Mouse (Mus musculus) heart, postnatal 0 days (tissue): Measurements from ENCODE around the gene Gpc5. TPM values are rescaled to one million over a fixed set of nuclear protein-coding genes. Genes with fewer than 3 reads are reported as not detected.

Experiments
- ATAC-seq: fragments of 200-750 bp; cut with Nextera tagmentation; 2 replicates; pipeline ENCODE4 v1.8.0; 2017; ENCODE audit warnings: low read depth, moderate number of reproducible peaks, moderate library complexity; ENCODE audit not compliant: insufficient read depth
- DNase-seq: peaks from one replicate; pipeline ENCODE4 v3.0.0-alpha.2; 2016; ENCODE audit warnings: low spot score
- H3K27ac ChIP-seq: fragments of 300-500 bp; sonication (generic); 2 replicates; pipeline ENCODE4 v1.5.1; 2014; ENCODE audit warnings: low read depth, mild to moderate bottlenecking
- H3K27me3 ChIP-seq: fragments of 300-500 bp; sonication (generic); 2 replicates; pipeline ENCODE4 v1.6.1; 2014; ENCODE audit warnings: low read length, mixed read lengths; ENCODE audit not compliant: control insufficient read depth, insufficient read depth
- H3K36me3 ChIP-seq: fragments of 300-500 bp; sonication (generic); replicated peaks from 2 replicates; pipeline ENCODE4 v1.6.1; 2014; ENCODE audit warnings: low read length, mixed read lengths; ENCODE audit not compliant: control insufficient read depth, insufficient read depth
- H3K4me1 ChIP-seq: fragments of 300-500 bp; sonication (generic); 2 replicates; pipeline ENCODE4 v1.6.1; 2014; ENCODE audit warnings: antibody characterized with exemption; ENCODE audit not compliant: control insufficient read depth, insufficient read depth
- H3K4me2 ChIP-seq: fragments of 300-500 bp; sonication (generic); 2 replicates; pipeline ENCODE4 v1.6.1; 2014; ENCODE audit warnings: low read depth, mild to moderate bottlenecking, low read length, moderate library complexity
- H3K4me3 ChIP-seq: fragments of 300-500 bp; sonication (generic); 2 replicates; pipeline ENCODE4 v1.5.1; 2014; ENCODE audit warnings: low read depth, low read length
- H3K9ac ChIP-seq: fragments of 300-500 bp; sonication (generic); replicated peaks from 2 replicates; pipeline ENCODE4 v1.6.1; 2014; ENCODE audit warnings: low read depth, low read length, mixed read lengths
- H3K9me3 ChIP-seq: fragments of 300-500 bp; sonication (generic); replicated peaks from 2 replicates; pipeline ENCODE4 v1.6.1; 2016; ENCODE audit warnings: low read length; ENCODE audit not compliant: control insufficient read depth
- CTCF ChIP-seq: IDR thresholded peaks from 2 replicates; pipeline ENCODE4 v1.5.1; 2016; ENCODE audit warnings: antibody characterized with exemption, control low read depth, low read depth
- EP300 ChIP-seq: IDR thresholded peaks from 2 replicates; pipeline ENCODE4 v1.6.1; 2016; ENCODE audit warnings: antibody characterized with exemption, low read depth
- WGBS: fragments of 180-500 bp; shearing (Covaris S2); extraction: QIAGEN DNeasy Blood & Tissue Kit; methylation state at CpG from one replicate; pipeline ENCODE4 v1.1.7; 2014; 5-methylcytosine and 5-hydroxymethylcytosine counted together
- polyA plus RNA-seq: library from polyadenylated mRNA; unstranded; fragments of >200 nt; fragmentation: Nextera tagmentation; extraction: Ambion mirVana; gene quantifications from 2 replicates; pipeline ENCODE4 v1.2.1, GENCODE M21; 2015
- total RNA-seq: library from RNA; depleted of rRNA; stranded (reverse); fragments of >200 nt; gene quantifications from 2 replicates; pipeline ENCODE4 v1.2.3, GENCODE M21; 2014; ENCODE audit warnings: low replicate concordance

Gene Gpc5
- total and polyA plus RNA-seq, 2 experiments from 2014 or later: not detected

GRCm38 (mm10) chr14:115407309-115407930 is 315.4 kb downstream of the Gpc5 start:
- no peaks in the 10 kb centered on the region for H3K4me1 ChIP-seq
- no peak overlapping the region for H3K4me3 ChIP-seq
- no peak overlapping the region for H3K9ac ChIP-seq
- no peak for TF ChIP-seq EP300
- no peak for TF ChIP-seq CTCF
- no peak overlapping the region for H3K4me2 ChIP-seq
- no peaks in the 10 kb centered on the region for H3K27me3 ChIP-seq
- ATAC-seq: no peak
- no peaks in the 10 kb centered on the region for H3K36me3 ChIP-seq
- no peaks in the 10 kb centered on the region for H3K9me3 ChIP-seq
- H3K27ac ChIP-seq: no peak overlapping the region
- no peak for DNase-seq
- 61% methylated on average over 2 of the region's 2 CpGs for whole genome bisulfite sequencing

- WGBS: 78% methylated on average over 1 of the region's 1 CpGs
- no peaks in the 10 kb centered on the region for H3K4me1 ChIP-seq
- no peak for ATAC-seq
- no peaks in the 10 kb centered on the region for H3K27me3 ChIP-seq
- H3K36me3 ChIP-seq: no peaks in the 10 kb centered on the region
- H3K4me2 ChIP-seq: no peak overlapping the region
- H3K27ac ChIP-seq: no peak overlapping the region
- no peaks in the 10 kb centered on the region for H3K9me3 ChIP-seq
- no peak overlapping the region for H3K9ac ChIP-seq
- DNase-seq: no peak
- no peak for TF ChIP-seq CTCF
- TF ChIP-seq EP300: no peak
- no peak overlapping the region for H3K4me3 ChIP-seq
These were observed 318.9 kb downstream of the Gpc5 start for GRCm38 (mm10) chr14:115410881-115411280.

GRCm38 (mm10) chr14:115411513-115412174 is 319.6 kb downstream of the Gpc5 start:
- ATAC-seq (no peak), DNase-seq (no peak)
- no peak overlapping the region for H3K4me2 ChIP-seq
- no peaks in the 10 kb centered on the region for H3K9me3 ChIP-seq
- no peak overlapping the region for H3K4me3 ChIP-seq
- no peak for TF ChIP-seq EP300
- TF ChIP-seq CTCF: no peak
- no peaks in the 10 kb centered on the region for H3K36me3 ChIP-seq
- no peaks in the 10 kb centered on the region for H3K4me1 ChIP-seq
- H3K9ac ChIP-seq: no peak overlapping the region
- 74% methylated on average over 6 of the region's 6 CpGs for WGBS
- H3K27ac ChIP-seq: no peak overlapping the region
- H3K27me3 ChIP-seq: no peaks in the 10 kb centered on the region

- H3K9ac ChIP-seq: no peak overlapping the region
- H3K4me3 ChIP-seq: no peak overlapping the region
- WGBS: 72% methylated on average over 3 of the region's 3 CpGs
- DNase-seq (no peak), ATAC-seq (no peak)
- H3K36me3 ChIP-seq: no peaks in the 10 kb centered on the region
- H3K9me3 ChIP-seq: no peaks in the 10 kb centered on the region
- H3K4me2 ChIP-seq: no peak overlapping the region
- no peaks in the 10 kb centered on the region for H3K27me3 ChIP-seq
- no peak overlapping the region for H3K27ac ChIP-seq
- no peak for TF ChIP-seq CTCF
- no peaks in the 10 kb centered on the region for H3K4me1 ChIP-seq
These were observed 320.8 kb downstream of the Gpc5 start for GRCm38 (mm10) chr14:115412821-115413220.

GRCm38 (mm10) chr14:115413429-115413828 is 321.4 kb downstream of the Gpc5 start:
- TF ChIP-seq CTCF (no peak), EP300 (no peak)
- ATAC-seq (no peak), DNase-seq (no peak)
- no peaks in the 10 kb centered on the region for H3K27me3 ChIP-seq
- H3K4me3 ChIP-seq: no peak overlapping the region
- no peak overlapping the region for H3K27ac ChIP-seq
- no peaks in the 10 kb centered on the region for H3K36me3 ChIP-seq
- WGBS: 85% methylated on average over 1 of the region's 1 CpGs
- H3K4me1 ChIP-seq: no peaks in the 10 kb centered on the region
- H3K9ac ChIP-seq: no peak overlapping the region
- no peaks in the 10 kb centered on the region for H3K9me3 ChIP-seq
- H3K4me2 ChIP-seq: no peak overlapping the region

GRCm38 (mm10) chr14:115414545-115414944 is 322.5 kb downstream of the Gpc5 start:
- TF ChIP-seq EP300 (no peak), CTCF (no peak)
- H3K36me3 ChIP-seq: no peaks in the 10 kb centered on the region
- DNase-seq (no peak), ATAC-seq (no peak)
- H3K27ac ChIP-seq: no peak overlapping the region
- no peaks in the 10 kb centered on the region for H3K27me3 ChIP-seq
- H3K4me3 ChIP-seq: no peak overlapping the region
- H3K4me1 ChIP-seq: no peaks in the 10 kb centered on the region
- H3K9me3 ChIP-seq: no peaks in the 10 kb centered on the region
- no peak overlapping the region for H3K9ac ChIP-seq
- no peak overlapping the region for H3K4me2 ChIP-seq
- 70% methylated on average over 5 of the region's 5 CpGs for WGBS
